Mouse (Mus musculus): ENCODE measurements around the gene Synpr. TPM values are rescaled to one million over a fixed set of nuclear protein-coding genes. Genes with fewer than 3 reads are reported as not detected.
A peak's percentile ranks its signal among the peaks of the same experiment; 100 is the strongest.

Gene Synpr
- polyA plus RNA-seq, 1 experiment from 2014 or later: 2.0 TPM

DNA sequence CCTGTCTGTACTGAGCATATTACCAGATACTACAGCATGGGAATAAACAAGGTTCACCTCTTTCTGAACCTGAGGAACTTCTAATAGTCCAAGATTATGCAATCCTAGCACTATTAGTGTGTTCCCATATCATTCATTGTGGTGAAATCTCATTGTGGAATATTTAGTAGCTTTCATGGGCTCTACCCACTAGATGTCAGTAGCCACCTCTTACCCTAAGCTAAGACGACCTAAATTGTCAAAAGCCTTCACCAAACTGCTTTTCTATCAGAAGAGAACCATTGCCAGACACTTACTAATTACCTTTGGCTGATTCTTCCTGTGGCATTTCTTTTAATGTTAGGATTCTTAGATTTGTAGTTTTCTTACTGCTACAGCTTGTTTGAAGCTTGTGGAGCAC, 174.8 kb downstream of the Synpr start:
- Histone ChIP-seq H3K9ac (no peak overlapping the region), H3K27me3 (no peaks in the 10 kb centered on the region), H3K9me3 (replicated peaks) (no peaks in the 10 kb centered on the region), H3K27ac (no peak overlapping the region), H3K4me3 (replicated peaks) (no peak overlapping the region), H3K36me3 (no peaks in the 10 kb centered on the region), H3K4me1 (no peaks in the 10 kb centered on the region), H3K4me2 (no peak overlapping the region)
- WGBS: 31% methylated on average over 1 of the region's 1 CpGs
- no peak for ATAC-seq (replicated peaks; ENCODE audit: low FRiP score)

DNA sequence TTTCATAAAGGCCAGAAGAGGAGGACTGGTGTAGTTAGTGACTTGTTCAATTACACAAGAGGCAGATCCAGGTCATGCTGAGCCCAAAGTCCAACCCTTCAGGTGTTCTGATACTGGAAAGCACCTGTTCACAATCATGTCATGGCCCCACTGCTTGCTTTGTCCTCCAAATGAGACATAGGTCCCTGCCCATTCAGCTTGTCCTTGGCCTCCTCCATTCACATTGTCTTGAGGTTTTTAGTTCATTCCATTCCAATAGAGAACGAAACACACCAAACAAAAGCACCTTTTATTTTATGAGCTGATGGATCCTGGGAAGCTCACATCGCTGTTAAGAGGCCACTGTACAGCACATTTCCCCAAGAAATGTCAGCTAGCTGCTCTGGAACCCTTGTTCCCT, 184.6 kb downstream of the Synpr start:
- no peak overlapping the region for H3K9ac ChIP-seq
- no peak overlapping the region for H3K4me2 ChIP-seq
- H3K27ac ChIP-seq: no peak overlapping the region
- H3K4me1 ChIP-seq: no peaks in the 10 kb centered on the region
- WGBS: 80% methylated on average over 2 of the region's 2 CpGs
- no peaks in the 10 kb centered on the region for H3K27me3 ChIP-seq
- no peaks in the 10 kb centered on the region for H3K9me3 ChIP-seq (replicated peaks)
- H3K36me3 ChIP-seq: no peaks in the 10 kb centered on the region
- no peak overlapping the region for H3K4me3 ChIP-seq (replicated peaks)
- no peak for ATAC-seq (replicated peaks; ENCODE audit: low FRiP score)

DNA sequence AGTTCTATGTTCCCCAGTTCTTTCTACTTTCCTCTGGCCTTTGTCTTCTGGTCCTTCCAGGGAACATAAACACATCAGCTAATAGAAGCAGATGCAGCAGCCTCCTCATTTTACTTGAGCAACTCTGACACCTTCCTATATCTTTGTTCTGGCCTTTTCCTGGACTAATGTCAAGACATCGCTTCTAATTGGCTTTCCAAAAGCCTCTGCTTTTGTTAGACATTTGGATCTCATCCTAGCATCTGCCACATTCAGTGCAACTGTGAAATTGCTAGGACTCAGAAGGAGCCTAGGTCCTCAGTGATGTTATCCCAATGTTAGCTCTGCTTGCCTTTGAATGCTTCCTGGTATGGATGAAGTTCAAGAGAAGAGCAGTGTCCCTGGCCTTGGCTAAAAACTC, 193.2 kb downstream of the Synpr start:
- H3K4me3 ChIP-seq (replicated peaks): no peak overlapping the region
- H3K27ac ChIP-seq: no peak overlapping the region
- H3K27me3 ChIP-seq: no peaks in the 10 kb centered on the region
- H3K4me1 ChIP-seq: no peaks in the 10 kb centered on the region
- no peaks in the 10 kb centered on the region for H3K36me3 ChIP-seq
- no peak overlapping the region for H3K9ac ChIP-seq
- H3K9me3 ChIP-seq (replicated peaks): no peaks in the 10 kb centered on the region
- 78% methylated on average over 1 of the region's 1 CpGs for WGBS
- H3K4me2 ChIP-seq: no peak overlapping the region
- ATAC-seq (replicated peaks; ENCODE audit: low FRiP score): no peak

DNA sequence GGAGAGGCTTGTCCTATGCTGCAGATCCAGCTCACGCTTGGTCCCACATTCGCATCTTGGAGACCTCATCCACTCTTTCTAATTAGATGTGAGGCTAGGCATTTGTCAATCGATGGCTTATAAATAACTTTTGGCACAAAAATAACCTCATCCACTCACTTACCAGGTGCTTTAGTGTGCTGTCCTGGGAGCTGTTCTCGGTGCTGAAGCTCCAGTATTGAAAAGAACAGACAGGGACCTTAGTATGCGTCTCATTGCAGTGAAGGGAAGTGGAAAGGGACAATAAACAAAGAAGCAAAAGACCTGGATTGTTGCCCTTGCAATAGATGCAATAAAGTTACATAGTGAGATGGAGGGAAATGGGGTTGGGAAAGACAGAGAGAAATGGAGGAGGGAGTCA, 220.8 kb downstream of the Synpr start:
- H3K9me3 ChIP-seq (replicated peaks): no peaks in the 10 kb centered on the region
- no peaks in the 10 kb centered on the region for H3K36me3 ChIP-seq
- no peak overlapping the region for H3K4me3 ChIP-seq (replicated peaks)
- H3K4me2 ChIP-seq: no peak overlapping the region
- H3K4me1 ChIP-seq: no peaks in the 10 kb centered on the region
- no peaks in the 10 kb centered on the region for H3K27me3 ChIP-seq
- no peak for ATAC-seq (replicated peaks; ENCODE audit: low FRiP score)
- no peak overlapping the region for H3K27ac ChIP-seq
- no peak overlapping the region for H3K9ac ChIP-seq
- WGBS: 50% methylated on average over 5 of the region's 5 CpGs

DNA sequence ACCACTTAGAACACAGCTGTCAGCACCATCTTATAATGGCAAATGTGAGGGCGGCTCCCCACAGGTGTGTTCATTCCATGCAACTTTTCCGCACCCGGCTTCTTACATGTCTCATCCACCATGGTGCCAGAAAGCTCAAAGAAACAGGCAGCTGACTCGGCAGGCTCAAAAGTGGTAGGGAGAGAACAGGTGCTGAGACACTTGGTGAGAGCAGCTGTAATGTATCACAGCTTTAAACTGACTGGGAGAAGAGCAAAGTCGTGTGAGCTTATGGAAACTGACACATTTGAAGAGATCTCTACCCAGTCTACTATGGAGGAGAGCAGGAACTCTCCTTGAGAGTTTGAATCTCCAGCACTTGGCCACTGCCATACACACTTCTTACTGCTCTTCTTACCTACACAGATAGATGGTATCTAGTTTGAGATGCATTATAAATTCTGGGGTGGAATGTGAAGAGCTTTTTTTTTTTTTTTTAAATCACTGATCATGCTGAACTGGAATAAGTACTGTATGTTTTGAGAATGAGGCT, 234.1 kb downstream of the Synpr start:
- Histone ChIP-seq H3K9me3 (replicated peaks) (no peaks in the 10 kb centered on the region), H3K27me3 (no peaks in the 10 kb centered on the region), H3K27ac (no peak overlapping the region), H3K9ac (no peak overlapping the region), H3K4me1 (no peaks in the 10 kb centered on the region), H3K36me3 (no peaks in the 10 kb centered on the region), H3K4me3 (replicated peaks) (no peak overlapping the region), H3K4me2 (no peak overlapping the region)
- 86% methylated on average over 5 of the region's 5 CpGs for WGBS
- ATAC-seq (replicated peaks; ENCODE audit: low FRiP score): no peak

DNA sequence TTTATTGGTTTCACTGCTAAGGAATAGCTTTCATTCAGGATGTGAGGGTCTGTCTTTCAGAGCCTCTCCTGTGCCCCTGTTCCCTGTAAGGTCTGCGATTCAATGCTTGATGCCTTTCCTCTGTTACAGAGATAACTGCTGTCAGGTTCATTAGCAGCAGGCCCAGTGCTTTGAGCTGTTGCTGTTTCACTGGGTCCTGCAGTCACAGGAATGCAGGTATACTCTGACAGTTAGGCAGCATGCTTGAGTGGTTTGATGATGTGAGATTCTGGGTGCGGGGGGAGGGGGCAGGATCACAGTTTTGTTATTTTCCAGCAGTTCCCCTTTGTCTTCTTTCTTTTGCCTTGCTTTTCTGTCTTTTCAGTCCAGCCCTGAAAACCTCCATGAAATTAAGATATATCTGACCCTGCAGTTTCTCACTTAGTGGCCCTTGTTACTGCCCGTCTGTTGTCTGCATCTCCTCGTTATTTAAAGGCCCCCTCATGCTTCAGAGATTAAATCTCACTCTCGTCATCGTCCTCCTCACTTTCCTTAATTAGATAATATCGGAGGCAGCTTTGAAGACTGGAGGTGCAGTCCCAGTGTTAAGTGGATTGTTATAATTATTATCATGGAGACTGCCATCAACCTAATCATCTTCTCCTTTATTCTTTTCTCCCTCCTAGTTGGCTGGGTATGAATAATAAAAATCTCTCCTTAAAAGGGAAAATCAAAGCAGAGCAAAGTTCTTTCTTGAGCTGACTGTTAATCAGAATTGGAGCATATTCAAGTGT, 234.8 kb downstream of the Synpr start:
- 0 out of 2 replicates have a peak, but pooled peaks have one; percentile 52 for ATAC-seq (replicated peaks; ENCODE audit: low FRiP score)
- Histone ChIP-seq H3K4me2 (no peak overlapping the region), H3K9me3 (replicated peaks) (no peaks in the 10 kb centered on the region), H3K4me3 (replicated peaks) (no peak overlapping the region), H3K9ac (no peak overlapping the region), H3K36me3 (no peaks in the 10 kb centered on the region), H3K27ac (no peak overlapping the region), H3K27me3 (no peaks in the 10 kb centered on the region), H3K4me1 (no peaks in the 10 kb centered on the region)
- WGBS: 43% methylated on average over 7 of the region's 7 CpGs

DNA sequence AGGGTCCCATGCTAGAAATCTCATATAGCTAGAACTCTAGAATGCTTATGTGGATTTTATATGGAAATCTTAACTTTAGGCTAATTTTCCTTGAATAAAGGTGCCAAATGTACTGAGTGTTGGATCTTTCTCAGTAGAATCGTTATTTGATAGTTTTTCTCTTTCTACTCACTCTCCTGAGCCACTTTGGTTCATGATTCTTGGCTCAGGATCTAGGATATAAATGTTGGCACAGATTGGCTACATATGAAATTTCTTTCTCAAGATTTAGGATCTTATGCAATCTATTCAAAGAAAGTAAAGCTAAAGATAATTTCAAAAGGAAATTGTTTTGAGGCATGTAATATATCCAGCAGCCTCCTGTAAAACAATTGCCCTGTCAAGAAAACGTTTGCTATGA, 263.2 kb downstream of the Synpr start:
- WGBS: 60% methylated on average over 2 of the region's 2 CpGs
- H3K4me1 ChIP-seq: no peaks in the 10 kb centered on the region
- no peaks in the 10 kb centered on the region for H3K9me3 ChIP-seq (replicated peaks)
- no peak overlapping the region for H3K4me3 ChIP-seq (replicated peaks)
- no peak overlapping the region for H3K9ac ChIP-seq
- no peaks in the 10 kb centered on the region for H3K27me3 ChIP-seq
- no peaks in the 10 kb centered on the region for H3K36me3 ChIP-seq
- H3K4me2 ChIP-seq: no peak overlapping the region
- no peak for ATAC-seq (replicated peaks; ENCODE audit: low FRiP score)
- no peak overlapping the region for H3K27ac ChIP-seq

DNA sequence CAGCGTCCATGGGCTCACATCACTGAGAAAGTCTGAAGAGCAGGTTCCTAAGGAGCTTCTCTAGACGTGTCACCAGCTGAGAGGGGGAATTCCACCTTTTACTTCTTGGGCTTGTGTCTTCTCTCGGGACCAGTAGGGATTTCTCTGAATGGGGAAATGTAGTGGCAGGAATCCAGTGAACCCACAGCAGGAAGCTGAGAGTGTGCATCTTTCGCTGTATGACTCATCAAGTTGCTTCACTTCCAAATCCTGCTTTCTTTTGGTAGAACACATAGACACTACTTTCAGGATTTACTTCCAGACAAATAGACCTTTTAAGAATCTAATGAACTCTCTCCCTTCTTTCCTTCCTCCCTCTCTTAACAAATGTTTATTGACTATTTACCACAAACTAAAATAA, 266.6 kb downstream of the Synpr start:
- no peak overlapping the region for H3K4me2 ChIP-seq
- no peak overlapping the region for H3K27ac ChIP-seq
- no peaks in the 10 kb centered on the region for H3K9me3 ChIP-seq (replicated peaks)
- no peak for ATAC-seq (replicated peaks; ENCODE audit: low FRiP score)
- 79% methylated on average over 4 of the region's 4 CpGs for WGBS
- H3K36me3 ChIP-seq: no peaks in the 10 kb centered on the region
- H3K4me3 ChIP-seq (replicated peaks): no peak overlapping the region
- no peaks in the 10 kb centered on the region for H3K4me1 ChIP-seq
- H3K27me3 ChIP-seq: no peaks in the 10 kb centered on the region
- no peak overlapping the region for H3K9ac ChIP-seq

DNA sequence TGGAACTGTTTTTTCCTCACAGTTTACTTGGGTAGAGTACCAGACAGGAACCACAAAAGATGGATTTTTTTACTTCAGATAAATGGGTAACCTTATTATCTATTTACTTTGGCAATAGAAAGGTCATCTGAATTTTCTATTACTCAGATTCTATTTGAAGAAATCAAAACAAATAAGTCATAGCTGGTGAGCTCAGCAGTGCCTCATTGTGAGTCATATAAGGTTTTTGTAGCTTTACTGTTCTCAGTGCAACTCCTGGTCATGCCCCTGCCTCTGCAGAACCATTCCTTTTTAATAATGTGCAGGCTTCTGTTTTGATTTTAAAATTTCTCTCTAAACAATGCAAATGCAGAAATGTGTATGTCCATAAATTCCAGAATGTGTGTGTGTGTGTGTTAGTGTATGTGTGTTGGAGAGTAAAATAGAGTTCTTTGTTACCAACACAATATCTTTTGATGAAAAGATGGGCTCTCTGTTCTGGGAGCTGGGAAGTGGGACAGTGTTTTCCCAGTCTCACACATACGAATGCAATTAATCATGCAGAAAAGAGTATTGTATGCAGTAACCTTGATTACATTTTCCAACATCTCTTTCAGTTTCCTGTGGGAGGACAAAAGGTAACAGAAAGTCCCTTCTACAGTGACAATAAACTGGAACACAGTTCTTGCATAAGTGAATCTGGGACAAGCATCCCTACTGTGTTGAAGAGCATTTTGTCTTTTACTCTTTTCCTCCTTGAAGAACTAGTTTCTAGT, 269.2 kb downstream of the Synpr start:
- Histone ChIP-seq H3K4me3 (replicated peaks) (no peak overlapping the region), H3K4me2 (no peak overlapping the region), H3K4me1 (no peaks in the 10 kb centered on the region), H3K9me3 (replicated peaks) (no peaks in the 10 kb centered on the region), H3K27me3 (no peaks in the 10 kb centered on the region), H3K36me3 (no peaks in the 10 kb centered on the region), H3K27ac (no peak overlapping the region), H3K9ac (no peak overlapping the region)
- 59% methylated on average over 1 of the region's 1 CpGs for WGBS
- ATAC-seq (replicated peaks; ENCODE audit: low FRiP score): no peak

DNA sequence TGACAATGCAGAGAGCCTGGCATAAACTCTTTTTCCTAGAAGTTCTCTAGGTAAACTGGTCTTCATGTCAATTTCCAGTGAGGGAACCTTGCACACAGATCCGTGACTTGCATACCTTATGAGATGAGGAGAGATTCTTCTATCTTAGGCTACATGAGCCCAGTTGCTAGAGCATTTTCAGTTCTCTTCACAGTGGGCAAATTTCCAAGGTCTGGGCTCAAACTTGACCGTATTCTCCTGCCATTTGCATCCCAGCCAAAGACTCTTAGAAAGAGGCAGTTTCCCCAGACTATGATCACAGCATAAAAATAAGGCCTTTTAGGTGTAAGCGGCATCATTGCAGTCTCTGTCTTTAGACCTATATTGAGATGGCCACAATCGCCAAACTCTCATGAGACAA, 270.1 kb downstream of the Synpr start:
- Histone ChIP-seq H3K36me3 (no peaks in the 10 kb centered on the region), H3K9me3 (replicated peaks) (no peaks in the 10 kb centered on the region), H3K27ac (no peak overlapping the region), H3K4me1 (no peaks in the 10 kb centered on the region), H3K4me3 (replicated peaks) (no peak overlapping the region), H3K9ac (no peak overlapping the region), H3K4me2 (no peak overlapping the region), H3K27me3 (no peaks in the 10 kb centered on the region)
- WGBS: 86% methylated on average over 4 of the region's 4 CpGs
- ATAC-seq (replicated peaks; ENCODE audit: low FRiP score): no peak

DNA sequence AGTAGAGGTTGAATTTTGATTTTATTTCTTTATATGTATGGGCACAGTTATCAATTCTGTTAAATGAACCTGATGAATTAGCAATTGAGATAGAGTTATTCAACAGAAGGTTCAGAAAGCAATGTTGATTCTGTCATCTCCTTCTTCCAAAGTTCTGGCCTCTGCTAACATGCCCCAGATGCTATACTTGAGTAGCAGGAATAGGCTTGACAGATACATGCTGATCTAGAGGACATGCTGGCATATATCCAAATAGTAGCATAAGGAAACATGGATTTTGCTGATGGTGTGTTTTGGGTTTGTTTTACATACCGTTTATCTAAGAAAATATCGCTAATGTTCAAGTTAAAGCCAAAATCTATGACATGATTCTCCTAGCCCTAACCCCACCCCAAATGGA, 273.5 kb downstream of the Synpr start:
- ATAC-seq (replicated peaks; ENCODE audit: low FRiP score): no peak
- WGBS: 87% methylated on average over 2 of the region's 2 CpGs

DNA sequence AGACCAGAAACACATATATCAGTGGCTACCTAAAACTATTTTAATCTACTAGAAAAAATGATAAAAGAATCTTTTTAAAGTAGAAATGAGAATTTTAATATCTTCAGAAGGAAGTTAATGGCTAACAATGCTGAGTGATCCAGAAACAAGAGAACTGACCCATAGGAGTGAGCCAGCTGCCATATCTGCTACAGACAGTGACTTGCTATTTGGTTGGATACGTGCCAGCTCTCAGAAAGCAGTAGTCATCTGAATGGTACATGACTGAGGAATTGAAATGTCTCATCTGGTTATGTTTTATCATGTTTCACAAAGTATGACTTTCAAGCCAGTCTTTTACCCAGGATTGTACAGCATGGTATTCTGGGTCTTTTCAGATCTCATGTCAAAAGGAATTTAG, 282.7 kb downstream of the Synpr start:
- H3K9me3 ChIP-seq (replicated peaks): no peaks in the 10 kb centered on the region

More for the DNA sequence above, 273.5 kb downstream of the Synpr start:
- no peaks in the 10 kb centered on the region for H3K36me3 ChIP-seq
- H3K4me1 ChIP-seq: no peaks in the 10 kb centered on the region
- H3K27me3 ChIP-seq: no peaks in the 10 kb centered on the region
- H3K4me2 ChIP-seq: no peak overlapping the region
- no peak overlapping the region for H3K27ac ChIP-seq
- H3K9ac ChIP-seq: no peak overlapping the region
- H3K4me3 ChIP-seq (replicated peaks): no peak overlapping the region
- H3K9me3 ChIP-seq (replicated peaks): no peaks in the 10 kb centered on the region

More for the DNA sequence above, 282.7 kb downstream of the Synpr start:
- 78% methylated on average over 1 of the region's 1 CpGs for WGBS
- H3K4me1 ChIP-seq: no peaks in the 10 kb centered on the region
- no peaks in the 10 kb centered on the region for H3K27me3 ChIP-seq
- no peaks in the 10 kb centered on the region for H3K36me3 ChIP-seq
- no peak overlapping the region for H3K9ac ChIP-seq
- H3K4me2 ChIP-seq: no peak overlapping the region
- no peak overlapping the region for H3K27ac ChIP-seq
- no peak for ATAC-seq (replicated peaks; ENCODE audit: low FRiP score)
- H3K4me3 ChIP-seq (replicated peaks): no peak overlapping the region
